Mouse (Mus musculus) thymus, postnatal 25 days (tissue): Measurements from ENCODE around the gene Pcdh15.

ENCODE experiments used
- DNase-seq: peaks from one replicate; pipeline ENCODE4 v3.0.0; 2022

Pcdh15 gene

GRCm38 (mm10) chr10:73823214-73823613 lies 724.1 kb downstream of the Pcdh15 start:
- no peak for DNase-seq

- no peak for DNase-seq
These were observed 727.2 kb downstream of the Pcdh15 start for GRCm38 (mm10) chr10:73826354-73826753.

- DNase-seq = no peak
These were observed 729.6 kb downstream of the Pcdh15 start for GRCm38 (mm10) chr10:73828781-73829180.

- no peak for DNase-seq
These were observed 745.9 kb downstream of the Pcdh15 start for GRCm38 (mm10) chr10:73844998-73845397.

GRCm38 (mm10) chr10:73862181-73862580 lies 763.0 kb downstream of the Pcdh15 start:
- DNase-seq = no peak

- no peak for DNase-seq
These were observed 779.0 kb downstream of the Pcdh15 start for GRCm38 (mm10) chr10:73878055-73878728.

GRCm38 (mm10) chr10:73878729-73879067 lies 779.6 kb downstream of the Pcdh15 start:
- DNase-seq = no peak

- DNase-seq = no peak
These were observed 788.6 kb downstream of the Pcdh15 start for GRCm38 (mm10) chr10:73887771-73888170.

GRCm38 (mm10) chr10:73892251-73892650 lies 793.1 kb downstream of the Pcdh15 start:
- no peak for DNase-seq

- no peak for DNase-seq
These were observed 797.0 kb downstream of the Pcdh15 start for GRCm38 (mm10) chr10:73896086-73896607.

- no peak for DNase-seq
These were observed 800.0 kb downstream of the Pcdh15 start for GRCm38 (mm10) chr10:73899165-73899564.

- DNase-seq = no peak
These were observed 808.5 kb downstream of the Pcdh15 start for GRCm38 (mm10) chr10:73907626-73908025.

GRCm38 (mm10) chr10:73908568-73908967 lies 809.4 kb downstream of the Pcdh15 start:
- no peak for DNase-seq

GRCm38 (mm10) chr10:73915170-73915569 lies 816.0 kb downstream of the Pcdh15 start:
- no peak for DNase-seq

- DNase-seq = no peak
These were observed 822.4 kb downstream of the Pcdh15 start for GRCm38 (mm10) chr10:73921579-73921978.

GRCm38 (mm10) chr10:73928672-73929071 lies 829.5 kb downstream of the Pcdh15 start:
- no peak for DNase-seq

GRCm38 (mm10) chr10:73929718-73930117 lies 830.6 kb downstream of the Pcdh15 start:
- DNase-seq = no peak

- no peak for DNase-seq
These were observed 832.0 kb downstream of the Pcdh15 start for GRCm38 (mm10) chr10:73931185-73931584.

GRCm38 (mm10) chr10:73931996-73932679 lies 833.0 kb downstream of the Pcdh15 start:
- no peak for DNase-seq

GRCm38 (mm10) chr10:73936121-73936520 lies 837.0 kb downstream of the Pcdh15 start:
- no peak for DNase-seq

GRCm38 (mm10) chr10:73938989-73939388 lies 839.8 kb downstream of the Pcdh15 start:
- DNase-seq = no peak

- no peak for DNase-seq
These were observed 848.7 kb downstream of the Pcdh15 start for GRCm38 (mm10) chr10:73947799-73948198.

GRCm38 (mm10) chr10:73953362-73953761 lies 854.2 kb downstream of the Pcdh15 start:
- DNase-seq = no peak

GRCm38 (mm10) chr10:73984057-73984456 lies 884.9 kb downstream of the Pcdh15 start:
- DNase-seq = no peak
